Mouse (Mus musculus): ENCODE data around the gene Rpap1. TPM values are rescaled to one million over a fixed set of nuclear protein-coding genes. Genes with fewer than 3 reads are reported as not detected.
"Not testable (repeated sequence)": the region's sequence is repeated elsewhere in the genome, so short reads cannot be mapped to it uniquely, and the experiment has no call there.

Rpap1 gene
- polyA plus RNA-seq, 1 experiment from 2014 or later: 30.6 TPM

DNA sequence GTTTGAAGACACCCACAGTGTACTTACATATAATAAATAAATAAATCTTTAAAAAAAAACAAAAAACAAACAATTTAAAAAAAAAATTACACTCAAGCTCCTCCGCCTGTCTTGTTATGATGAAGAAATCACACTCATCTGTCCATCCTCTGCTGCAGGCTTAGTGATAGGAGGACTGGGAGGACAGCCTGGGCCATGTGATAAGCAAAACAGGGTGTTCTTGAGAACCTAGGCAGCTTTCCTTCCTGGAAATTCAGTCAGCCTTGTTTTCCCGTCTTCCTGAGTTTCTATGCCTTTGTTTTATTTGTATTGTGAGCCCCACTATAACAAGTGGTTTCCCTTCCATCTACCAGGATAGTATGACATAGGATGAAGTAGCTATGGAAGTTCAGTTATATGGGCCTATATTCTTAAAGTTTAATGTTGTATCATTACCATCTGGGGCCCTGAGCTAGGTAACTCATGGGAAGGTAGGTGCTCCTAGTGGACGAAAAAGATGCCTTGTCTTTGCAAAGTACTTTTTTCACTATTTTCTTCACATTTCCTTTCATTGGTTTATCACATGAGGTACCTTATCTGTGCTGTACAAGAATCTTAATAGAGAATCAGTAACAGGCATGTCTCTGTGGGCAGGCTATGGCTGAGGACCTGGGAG lies 59.4 kb downstream of the Rpap1 start:
- Histone ChIP-seq H3K27ac (ENCODE audit: low read depth, low read length) (no peak overlapping the region), H3K9ac (ENCODE audit: low read depth, low read length) (no peak overlapping the region), H3K4me2 (replicated peaks; ENCODE audit: low read depth, low read length) (no peak overlapping the region), H3K27me3 (ENCODE audit: control insufficient read depth, insufficient read depth, low read length) (no peaks in the 10 kb centered on the region), H3K4me1 (ENCODE audit: control insufficient read depth, insufficient read depth, low read length) (no peaks in the 10 kb centered on the region), H3K4me3 (ENCODE audit: low read length) (no peak overlapping the region), H3K9me3 (ENCODE audit: control insufficient read depth, low read length) (no peaks in the 10 kb centered on the region), H3K36me3 (ENCODE audit: control insufficient read depth, insufficient read depth, low read length) (peaks cover 88% of the 10 kb centered on the region)
- no peak for ATAC-seq (ENCODE audit: low FRiP score, low TSS enrichment)
- WGBS: 91% methylated on average over 3 of the region's 3 CpGs

DNA sequence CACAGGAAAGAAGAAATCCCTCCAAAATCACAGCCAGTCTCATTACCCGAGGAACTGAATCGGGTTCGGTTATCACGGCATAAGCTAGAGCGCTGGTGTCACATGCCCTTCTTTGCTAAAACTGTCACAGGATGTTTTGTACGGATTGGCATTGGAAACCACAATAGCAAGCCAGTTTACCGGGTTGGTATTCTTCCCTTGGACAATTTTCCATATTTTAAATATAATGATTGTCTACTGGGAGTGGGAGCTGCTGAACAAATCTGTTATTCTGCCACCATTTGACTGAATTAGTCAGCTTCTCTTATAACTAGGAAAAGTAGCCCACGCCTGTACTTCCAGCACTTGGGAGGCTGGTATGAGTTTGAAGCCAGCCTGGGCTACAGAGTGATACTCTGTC lies 66.3 kb downstream of the Rpap1 start:
- H3K27ac ChIP-seq (ENCODE audit: low read depth, low read length): no peak overlapping the region
- 99% methylated on average over 8 of the region's 8 CpGs for WGBS
- H3K27me3 ChIP-seq (ENCODE audit: control insufficient read depth, insufficient read depth, low read length): no peaks in the 10 kb centered on the region
- ATAC-seq (ENCODE audit: low FRiP score, low TSS enrichment): no peak
- no peak overlapping the region for H3K4me3 ChIP-seq (ENCODE audit: low read length)
- no peak overlapping the region for H3K9ac ChIP-seq (ENCODE audit: low read depth, low read length)
- no peaks in the 10 kb centered on the region for H3K4me1 ChIP-seq (ENCODE audit: control insufficient read depth, insufficient read depth, low read length)
- H3K9me3 ChIP-seq (ENCODE audit: control insufficient read depth, low read length): no peaks in the 10 kb centered on the region
- H3K4me2 ChIP-seq (replicated peaks; ENCODE audit: low read depth, low read length): no peak overlapping the region
- peaks cover 70% of the 10 kb centered on the region for H3K36me3 ChIP-seq (ENCODE audit: control insufficient read depth, insufficient read depth, low read length)

DNA sequence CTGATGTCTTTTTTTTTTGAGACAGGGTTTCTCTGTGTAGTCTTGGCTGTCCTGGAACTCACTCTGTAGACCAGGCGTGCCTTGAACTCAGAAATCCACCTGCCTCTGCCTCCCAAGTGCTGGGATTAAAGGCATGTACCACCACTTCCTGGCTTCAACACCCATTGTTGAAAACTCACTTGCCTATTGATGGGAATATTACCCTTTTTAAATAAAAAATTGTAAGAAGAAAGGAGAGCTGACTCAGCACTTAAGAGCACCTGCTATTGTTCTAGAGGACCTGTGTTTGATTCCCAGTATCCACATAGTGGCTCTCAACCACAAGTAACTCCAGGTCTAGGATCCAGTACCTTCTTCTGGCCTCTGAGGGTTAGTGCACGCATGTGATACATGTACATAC lies 71.5 kb downstream of the Rpap1 start:
- ATAC-seq (ENCODE audit: low FRiP score, low TSS enrichment); H3K9ac ChIP-seq (ENCODE audit: low read depth, low read length); H3K27me3 ChIP-seq (ENCODE audit: control insufficient read depth, insufficient read depth, low read length); H3K4me3 ChIP-seq (ENCODE audit: low read length); H3K27ac ChIP-seq (ENCODE audit: low read depth, low read length); H3K9me3 ChIP-seq (ENCODE audit: control insufficient read depth, low read length); H3K4me1 ChIP-seq (ENCODE audit: control insufficient read depth, insufficient read depth, low read length); H3K4me2 ChIP-seq (replicated peaks; ENCODE audit: low read depth, low read length): not testable (repeated sequence)
- H3K36me3 ChIP-seq (ENCODE audit: control insufficient read depth, insufficient read depth, low read length): peaks cover 66% of the 10 kb centered on the region
- WGBS: 95% methylated on average over 2 of the region's 2 CpGs

Other genes with a start within 250 kb of the Rpap1 start
- 0.09 and 0.38 TPM in 2 replicates for gene Exd1, start 239.9 kb downstream of the Rpap1 start, polyA plus RNA-seq (2014; fragmentation: Nextera tagmentation; extraction: Ambion mirVana)
- gene Chp1, start 239.8 kb downstream of the Rpap1 start, polyA plus RNA-seq (2014; fragmentation: Nextera tagmentation; extraction: Ambion mirVana): 37.8 and 58.4 TPM in 2 replicates
- gene Nusap1, start 169.2 kb downstream of the Rpap1 start, polyA plus RNA-seq (2014; fragmentation: Nextera tagmentation; extraction: Ambion mirVana): 77.2 and 97.7 TPM in 2 replicates
- 35.5 and 38.6 TPM in 2 replicates for gene Oip5, start 169.1 kb downstream of the Rpap1 start, polyA plus RNA-seq (2014; fragmentation: Nextera tagmentation; extraction: Ambion mirVana)
- 40.3 and 45.4 TPM in 2 replicates for gene Ndufaf1, start 124.7 kb downstream of the Rpap1 start, polyA plus RNA-seq (2014; fragmentation: Nextera tagmentation; extraction: Ambion mirVana)
- gene Rtf1, start 112.5 kb downstream of the Rpap1 start, polyA plus RNA-seq (2014; fragmentation: Nextera tagmentation; extraction: Ambion mirVana): 34.3 and 53.7 TPM in 2 replicates
- gene Itpka, start 45.2 kb downstream of the Rpap1 start, polyA plus RNA-seq (2014; fragmentation: Nextera tagmentation; extraction: Ambion mirVana): 0.87 and 1.7 TPM in 2 replicates
- gene Ltk, start 27.1 kb downstream of the Rpap1 start, polyA plus RNA-seq (2014; fragmentation: Nextera tagmentation; extraction: Ambion mirVana): 0.50 and 0.72 TPM in 2 replicates
- 10.2 and 13.8 TPM in 2 replicates for gene Tyro3, start 10.2 kb upstream of the Rpap1 start, polyA plus RNA-seq (2014; fragmentation: Nextera tagmentation; extraction: Ambion mirVana)
- gene Mga, start 109.7 kb upstream of the Rpap1 start, polyA plus RNA-seq (2014; fragmentation: Nextera tagmentation; extraction: Ambion mirVana): 30.7 and 41.5 TPM in 2 replicates
- gene Mapkbp1, start 185.2 kb upstream of the Rpap1 start, polyA plus RNA-seq (2014; fragmentation: Nextera tagmentation; extraction: Ambion mirVana): 2.8 and 4.0 TPM in 2 replicates
- gene Jmjd7, start 239.9 kb upstream of the Rpap1 start, polyA plus RNA-seq (2014; fragmentation: Nextera tagmentation; extraction: Ambion mirVana): 22.2 and 26.3 TPM in 2 replicates
- 3.5 and 3.7 TPM in 2 replicates for gene Gm28042, start 240.0 kb upstream of the Rpap1 start, polyA plus RNA-seq (2014; fragmentation: Nextera tagmentation; extraction: Ambion mirVana)
- 1.3 and 1.5 TPM in 2 replicates for gene Pla2g4b, start 245.9 kb upstream of the Rpap1 start, polyA plus RNA-seq (2014; fragmentation: Nextera tagmentation; extraction: Ambion mirVana)

Measured in kidney, embryonic 14.5 days (tissue).